Mouse (Mus musculus): ENCODE measurements around the gene Ranbp3l. TPM values are rescaled to one million over a fixed set of nuclear protein-coding genes. Genes with fewer than 3 reads are reported as not detected.
A peak's percentile ranks its signal among the peaks of the same experiment; 100 is the strongest.

Ranbp3l gene
- total and polyA plus RNA-seq, 3 experiments = not detected

- Histone ChIP-seq H3K9ac (ENCODE audit: insufficient read depth, low read depth) (no peak overlapping the region), H3K4me3 (replicated peaks in 1 of 3; ENCODE audit: low read depth in 2 of 3, low read length in 2 of 3, poor library complexity in 1 of 3) (peak overlapping the region in 1 of 3 experiments; percentile 10), H3K36me3 (replicated peaks in 1 of 2; ENCODE audit: control insufficient read depth in 1 of 2, insufficient read depth in 1 of 2, low read length in 1 of 2) (no peaks in the 10 kb centered on the region), H3K4me2 (ENCODE audit: insufficient read depth, low read depth, poor library complexity, severe bottlenecking) (peak overlapping the region; percentile 95), H3K27me3 (replicated peaks) (no peaks in the 10 kb centered on the region), H3K27ac (ENCODE audit: insufficient read depth, low read depth) (no peak overlapping the region), H3K9me3 (replicated peaks; ENCODE audit: low read length) (no peaks in the 10 kb centered on the region), H3K79me2 (replicated peaks; ENCODE audit: control insufficient read depth, extremely low read depth, insufficient read depth, poor library complexity, severe bottlenecking) (no peaks in the 10 kb centered on the region), H3K4me1 (ENCODE audit: control insufficient read depth in 1 of 2, insufficient read depth in 2 of 2) (peaks cover 0 to 20% of the 10 kb centered on the region in 2 experiments; a peak in 3 of 4 replicates)
- TF ChIP-seq POLR2AphosphoS2 (IDR thresholded peaks at IDR 0.05; ENCODE audit: low read depth, low read length) (no peak), BHLHE40 (IDR thresholded peaks at IDR 0.05; ENCODE audit: low read depth, low read length) (peak; percentile 7; the same call in 1 of the 2 replicates), CHD2 (IDR thresholded peaks at IDR 0.05; ENCODE audit: low read length) (no peak), MAZ (IDR thresholded peaks at IDR 0.05; ENCODE audit: low read depth, low read length) (no peak)
- dilution Hi-C loops (cut with MboI; ENCODE audit: extremely low pct_ligation_motif_present, extremely low pct_unique_long_range_greater_than_20kb, low sequenced_read_pairs) (no loop called here), in situ Hi-C loops (cut with MboI; ENCODE audit: low pct_ligation_motif_present, low pct_unique_long_range_greater_than_20kb, low sequenced_read_pairs) (no loop called here)
- DNase-seq (ENCODE audit: extremely low read depth) = no peak
These were observed 463 bp downstream of the Ranbp3l start for GRCm38 (mm10) chr15:8968229-8968595.

GRCm38 (mm10) chr15:8969061-8969635, 1.4 kb downstream of the Ranbp3l start:
- no peaks in the 10 kb centered on the region for H3K36me3 ChIP-seq (replicated peaks in 1 of 2; ENCODE audit: control insufficient read depth in 1 of 2, insufficient read depth in 1 of 2, low read length in 1 of 2)
- dilution Hi-C loops (cut with MboI; ENCODE audit: extremely low pct_ligation_motif_present, extremely low pct_unique_long_range_greater_than_20kb, low sequenced_read_pairs) (no loop called here), in situ Hi-C loops (cut with MboI; ENCODE audit: low pct_ligation_motif_present, low pct_unique_long_range_greater_than_20kb, low sequenced_read_pairs) (no loop called here)
- peaks cover 0 to 20% of the 10 kb centered on the region in 2 experiments; a peak in 3 of 4 replicates for H3K4me1 ChIP-seq (ENCODE audit: control insufficient read depth in 1 of 2, insufficient read depth in 2 of 2)
- no peak overlapping the region for H3K27ac ChIP-seq (ENCODE audit: insufficient read depth, low read depth)
- H3K4me3 ChIP-seq (replicated peaks in 1 of 3; ENCODE audit: low read depth in 2 of 3, low read length in 2 of 3, poor library complexity in 1 of 3) = peak overlapping the region in 1 of 3 experiments; percentile 5
- no peaks in the 10 kb centered on the region for H3K9me3 ChIP-seq (replicated peaks; ENCODE audit: low read length)
- DNase-seq (ENCODE audit: extremely low read depth) = no peak
- H3K27me3 ChIP-seq (replicated peaks) = no peaks in the 10 kb centered on the region
- no peaks in the 10 kb centered on the region for H3K79me2 ChIP-seq (replicated peaks; ENCODE audit: control insufficient read depth, extremely low read depth, insufficient read depth, poor library complexity, severe bottlenecking)
- no peak overlapping the region for H3K9ac ChIP-seq (ENCODE audit: insufficient read depth, low read depth)
- H3K4me2 ChIP-seq (ENCODE audit: insufficient read depth, low read depth, poor library complexity, severe bottlenecking) = no peak overlapping the region
- no peak for TF ChIP-seq BHLHE40 (IDR thresholded peaks at IDR 0.05; ENCODE audit: low read depth, low read length)
- no peak for TF ChIP-seq POLR2A (IDR thresholded peaks at IDR 0.05; ENCODE audit: low read depth, low read length)
- TF ChIP-seq JUND (conservative IDR thresholded peaks at IDR 0.05; ENCODE audit: low read depth, low read length) = no peak
- no peak for TF ChIP-seq CHD1 (IDR thresholded peaks at IDR 0.05; ENCODE audit: low read depth, low read length)
- TF ChIP-seq GABPA (IDR thresholded peaks at IDR 0.05; ENCODE audit: insufficient replicate concordance, low read depth, low read length) = no peak
- TF ChIP-seq ELF1 (IDR thresholded peaks at IDR 0.05; ENCODE audit: low read depth, low read length) = no peak
- no peak for TF ChIP-seq ZMIZ1 (IDR thresholded peaks at IDR 0.05; ENCODE audit: low read depth, low read length)
- TF ChIP-seq SIN3A (IDR thresholded peaks at IDR 0.05; ENCODE audit: low read length) = no peak
- TF ChIP-seq MAZ (IDR thresholded peaks at IDR 0.05; ENCODE audit: low read depth, low read length) = no peak
- TF ChIP-seq TCF12 (IDR thresholded peaks at IDR 0.05; ENCODE audit: low read depth, low read length) = no peak
- TF ChIP-seq EP300 (IDR thresholded peaks at IDR 0.05; ENCODE audit: low read length) = no peak
- TF ChIP-seq MAFK (IDR thresholded peaks at IDR 0.05; ENCODE audit: insufficient replicate concordance, low read length) = no peak
- no peak for TF ChIP-seq MYC (IDR thresholded peaks at IDR 0.05; ENCODE audit: low read depth, low read length)
- TF ChIP-seq ZNF384 (IDR thresholded peaks at IDR 0.05; ENCODE audit: low read depth, low read length) = no peak
